Mouse (Mus musculus): ENCODE data around the gene Apoa4.

The Apoa4 gene

DNA sequence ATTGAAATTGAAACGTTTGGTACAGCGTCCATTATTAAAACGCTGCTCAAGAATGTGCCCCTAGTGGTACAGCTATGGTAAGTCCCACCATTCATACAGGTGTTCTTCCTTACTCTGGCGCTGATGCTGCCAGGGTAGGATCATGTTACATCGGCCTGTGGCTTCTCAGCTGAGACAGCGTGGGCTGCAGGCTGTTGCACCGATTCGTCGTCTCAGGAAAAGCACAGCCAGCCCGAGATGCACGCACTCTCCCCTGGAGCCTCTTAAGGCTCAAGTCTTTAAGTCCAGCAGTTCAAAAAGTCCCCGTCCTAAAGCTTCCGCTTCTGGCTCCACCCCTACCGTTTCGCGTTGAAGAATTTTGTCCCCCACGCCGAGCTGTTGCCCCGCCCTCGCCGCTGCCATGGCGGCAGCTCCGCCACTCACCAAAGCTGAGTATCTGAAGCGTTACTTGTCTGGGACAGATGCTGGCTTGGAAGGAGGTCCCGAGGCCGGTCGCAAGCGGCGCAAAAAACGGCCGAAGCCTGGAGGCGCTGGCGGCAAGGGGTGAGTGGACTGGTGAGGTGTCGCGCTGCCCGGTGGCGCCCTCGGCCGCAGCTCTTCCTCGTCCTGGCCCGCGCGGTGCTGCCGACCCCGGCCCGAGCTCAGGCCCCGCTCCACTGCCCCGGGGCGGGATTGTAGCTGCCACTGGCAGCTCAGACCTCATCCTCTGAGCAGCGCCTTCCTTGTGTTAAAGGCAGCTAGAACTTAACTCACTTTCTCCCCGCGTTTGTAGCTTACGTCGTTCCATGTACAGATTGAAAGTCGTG is 42.3 kb downstream of the Apoa4 start, which contains the start of gene Bud13:
Bud13 (plus strand) TSS at position 378 of the 806 bp plus-strand sequence.
- peak; percentile 99 for DNase-seq

Measured in heart, adult 11 months (tissue).